Mouse (Mus musculus): ENCODE measurements at regions not wholly inside any gene's neighbourhood (a gene's known extent, or its start where the extent isn't known, plus 50 kb on each side); places are given as distances from the start of the nearest gene placed in this dataset.
A peak's percentile ranks its signal among the peaks of the same experiment; 100 is the strongest.

GRCm38 (mm10) chr1:128535537-128536150 is 56.4 kb downstream of the Cxcr4 start:
- Histone ChIP-seq H3K4me2 (ENCODE audit: low read depth) (no peak overlapping the region), H3K4me3 (ENCODE audit: low read depth, low read length) (no peak overlapping the region), H3K4me1 (ENCODE audit: insufficient read depth) (no peaks in the 10 kb centered on the region), H3K36me3 (ENCODE audit: insufficient read depth) (no peaks in the 10 kb centered on the region), H3K9ac (no peak overlapping the region), H3K27ac (ENCODE audit: low read depth, low read length) (no peak overlapping the region), H3K27me3 (ENCODE audit: insufficient read depth, low read length) (no peaks in the 10 kb centered on the region), H3K9me3 (ENCODE audit: low read length) (no peaks in the 10 kb centered on the region)
- no peak for ATAC-seq
- no peak for DNase-seq
- 65% methylated on average over 10 of the region's 10 CpGs for WGBS
- no peak for TF ChIP-seq CTCF (IDR thresholded peaks at IDR 0.05; ENCODE audit: low read depth)

- DNase-seq = peak; percentile 43
- TF ChIP-seq CTCF (IDR thresholded peaks at IDR 0.05; ENCODE audit: low read depth) = no peak
- no peak overlapping the region for H3K4me3 ChIP-seq (ENCODE audit: low read depth, low read length)
- H3K36me3 ChIP-seq (ENCODE audit: insufficient read depth) = no peaks in the 10 kb centered on the region
- H3K9me3 ChIP-seq (ENCODE audit: low read length) = no peaks in the 10 kb centered on the region
- no peaks in the 10 kb centered on the region for H3K4me1 ChIP-seq (ENCODE audit: insufficient read depth)
- H3K27ac ChIP-seq (ENCODE audit: low read depth, low read length) = no peak overlapping the region
- H3K27me3 ChIP-seq (ENCODE audit: insufficient read depth, low read length) = no peaks in the 10 kb centered on the region
- H3K4me2 ChIP-seq (ENCODE audit: low read depth) = no peak overlapping the region
- WGBS = 2% methylated on average over 4 of the region's 4 CpGs
- peak; percentile 67 for ATAC-seq
- no peak overlapping the region for H3K9ac ChIP-seq
These were observed 59.5 kb downstream of the Cxcr4 start for GRCm38 (mm10) chr1:128532632-128533031.

- TF ChIP-seq CTCF (IDR thresholded peaks at IDR 0.05; ENCODE audit: low read depth) = no peak
- Histone ChIP-seq H3K27me3 (ENCODE audit: insufficient read depth, low read length) (no peaks in the 10 kb centered on the region), H3K4me3 (ENCODE audit: low read depth, low read length) (no peak overlapping the region), H3K4me2 (ENCODE audit: low read depth) (no peak overlapping the region), H3K36me3 (ENCODE audit: insufficient read depth) (no peaks in the 10 kb centered on the region), H3K9ac (no peak overlapping the region), H3K27ac (ENCODE audit: low read depth, low read length) (no peak overlapping the region), H3K9me3 (ENCODE audit: low read length) (no peaks in the 10 kb centered on the region), H3K4me1 (ENCODE audit: insufficient read depth) (no peaks in the 10 kb centered on the region)
- DNase-seq (no peak), ATAC-seq (no peak)
- 82% methylated on average over 4 of the region's 4 CpGs for WGBS
These were observed 62.1 kb downstream of the Cxcr4 start for GRCm38 (mm10) chr1:128529808-128530545.

- ATAC-seq (no peak), DNase-seq (no peak)
- Histone ChIP-seq H3K36me3 (ENCODE audit: insufficient read depth) (no peaks in the 10 kb centered on the region), H3K4me2 (ENCODE audit: low read depth) (no peak overlapping the region), H3K4me3 (ENCODE audit: low read depth, low read length) (no peak overlapping the region), H3K9ac (no peak overlapping the region), H3K27me3 (ENCODE audit: insufficient read depth, low read length) (no peaks in the 10 kb centered on the region), H3K4me1 (ENCODE audit: insufficient read depth) (no peaks in the 10 kb centered on the region), H3K9me3 (ENCODE audit: low read length) (no peaks in the 10 kb centered on the region), H3K27ac (ENCODE audit: low read depth, low read length) (no peak overlapping the region)
- TF ChIP-seq CTCF (IDR thresholded peaks at IDR 0.05; ENCODE audit: low read depth) = no peak
- 92% methylated on average over 4 of the region's 4 CpGs for WGBS
These were observed 72.9 kb downstream of the Cxcr4 start for GRCm38 (mm10) chr1:128519234-128519633.

GRCm38 (mm10) chr1:128518514-128518913 is 73.6 kb downstream of the Cxcr4 start:
- H3K27ac ChIP-seq (ENCODE audit: low read depth, low read length) = no peak overlapping the region
- H3K36me3 ChIP-seq (ENCODE audit: insufficient read depth) = no peaks in the 10 kb centered on the region
- 95% methylated on average over 5 of the region's 5 CpGs for WGBS
- no peak overlapping the region for H3K4me3 ChIP-seq (ENCODE audit: low read depth, low read length)
- no peaks in the 10 kb centered on the region for H3K4me1 ChIP-seq (ENCODE audit: insufficient read depth)
- H3K9ac ChIP-seq = no peak overlapping the region
- no peaks in the 10 kb centered on the region for H3K9me3 ChIP-seq (ENCODE audit: low read length)
- TF ChIP-seq CTCF (IDR thresholded peaks at IDR 0.05; ENCODE audit: low read depth) = no peak
- H3K27me3 ChIP-seq (ENCODE audit: insufficient read depth, low read length) = no peaks in the 10 kb centered on the region
- DNase-seq = no peak
- no peak overlapping the region for H3K4me2 ChIP-seq (ENCODE audit: low read depth)
- no peak for ATAC-seq

- TF ChIP-seq CTCF (IDR thresholded peaks at IDR 0.05; ENCODE audit: low read depth) = no peak
- no peaks in the 10 kb centered on the region for H3K4me1 ChIP-seq (ENCODE audit: insufficient read depth)
These were observed 74.7 kb downstream of the Cxcr4 start for GRCm38 (mm10) chr1:128517351-128517750.

GRCm38 (mm10) chr1:128514327-128514726 is 77.8 kb downstream of the Cxcr4 start:
- WGBS = 97% methylated on average over 1 of the region's 1 CpGs
- DNase-seq (no peak), ATAC-seq (no peak)
- Histone ChIP-seq H3K27me3 (ENCODE audit: insufficient read depth, low read length) (no peaks in the 10 kb centered on the region), H3K27ac (ENCODE audit: low read depth, low read length) (no peak overlapping the region), H3K4me3 (ENCODE audit: low read depth, low read length) (no peak overlapping the region), H3K9ac (no peak overlapping the region), H3K4me1 (ENCODE audit: insufficient read depth) (no peaks in the 10 kb centered on the region), H3K9me3 (ENCODE audit: low read length) (no peaks in the 10 kb centered on the region), H3K36me3 (ENCODE audit: insufficient read depth) (no peaks in the 10 kb centered on the region), H3K4me2 (ENCODE audit: low read depth) (no peak overlapping the region)
- TF ChIP-seq CTCF (IDR thresholded peaks at IDR 0.05; ENCODE audit: low read depth) = no peak

More at GRCm38 (mm10) chr1:128517351-128517750, 74.7 kb downstream of the Cxcr4 start:
- no peak overlapping the region for H3K9ac ChIP-seq
- no peak for ATAC-seq
- 82% methylated on average over 1 of the region's 1 CpGs for WGBS
- H3K4me3 ChIP-seq (ENCODE audit: low read depth, low read length) = no peak overlapping the region
- no peaks in the 10 kb centered on the region for H3K27me3 ChIP-seq (ENCODE audit: insufficient read depth, low read length)
- no peak overlapping the region for H3K4me2 ChIP-seq (ENCODE audit: low read depth)
- H3K9me3 ChIP-seq (ENCODE audit: low read length) = no peaks in the 10 kb centered on the region
- no peaks in the 10 kb centered on the region for H3K36me3 ChIP-seq (ENCODE audit: insufficient read depth)
- H3K27ac ChIP-seq (ENCODE audit: low read depth, low read length) = no peak overlapping the region
- DNase-seq = no peak
